16 mouse cellular contexts compared by ENCODE assay signal in the genomic region with DNA sequence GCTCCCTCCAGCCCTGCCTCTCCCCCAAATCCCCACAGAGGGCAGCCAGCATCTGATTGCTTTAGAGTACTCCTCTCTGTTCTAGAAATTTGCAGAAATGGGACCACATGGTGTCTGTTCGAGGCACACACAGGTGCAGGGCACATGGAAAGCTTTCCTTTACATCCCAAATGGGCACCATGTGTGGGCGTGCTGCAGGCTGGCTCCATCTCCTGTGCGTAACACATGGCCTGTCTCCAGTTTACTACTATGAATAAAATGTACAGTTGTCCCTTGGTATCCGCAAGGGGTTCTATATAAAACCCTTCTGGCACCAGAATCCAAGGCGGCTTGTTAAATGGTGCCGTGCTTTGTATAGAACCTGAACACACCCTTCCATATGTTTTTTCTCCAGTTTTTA. TPM values are rescaled to one million over a fixed set of nuclear protein-coding genes. Genes with fewer than 3 reads are reported as not detected.
A peak's percentile ranks its signal among the peaks of the same experiment; 100 is the strongest.
DNase-seq lines count a peak whose midpoint lies in the region; ATAC-seq and TF ChIP-seq lines count a peak whose summit lies in the region.
"Had no signal": no experiment of that assay in that cellular context is flagged by ENCODE, and none has a peak within 500 bp of the region (broad histone marks: within the 10 kb centered on the region; RNA-seq: fewer than 3 reads in every experiment).

No protein-coding gene starts in this region.

- ATAC-seq in neural tube, embryonic 15.5 days (ENCODE audit: low FRiP score) = no peak
- ATAC-seq: midbrain, embryonic 16.5 days had no signal

- DNase-seq in layer of hippocampus, adult 9-11 months = peak; percentile 81
- DNase-seq in layer of hippocampus, postnatal 10 days (ENCODE audit: low spot score in 2 of 2) = no peak
- DNase-seq in forelimb bud, embryonic 11.5 days (ENCODE audit: low read depth, low spot score) = peak; percentile 40
- DNase-seq in left cerebral cortex, adult 8-10 months (ENCODE audit: low spot score in 2 of 2) = peak; percentile 15 to 90
- peak; percentile 78 for DNase-seq in right cerebral cortex, postnatal 25 days
- DNase-seq in lung, adult 2 months = no peak
- DNase-seq: kidney, adult 8-10 months; liver; lung, embryonic 14.5 days had no signal

- no peak overlapping the region for H3K4me3 ChIP-seq in lung, adult 2 months (replicated peaks; ENCODE audit: extremely low read depth, low read depth, low read length)
- H3K4me3 ChIP-seq in neural tube, embryonic 15.5 days (replicated peaks) = no peak overlapping the region
- H3K4me3 ChIP-seq: erythroblast, embryonic 14.5 days; heart, embryonic 15.5 days; hindbrain, embryonic 10.5 days; stomach, embryonic 15.5 days had no signal

- TF ChIP-seq CTCF in lung, adult 2 months (IDR thresholded peaks at IDR 0.05; ENCODE audit: insufficient read depth, low read length) = no peak

- no peak overlapping the region for H3K9ac ChIP-seq in neural tube, embryonic 15.5 days (replicated peaks)
- H3K9ac ChIP-seq: heart, embryonic 15.5 days; lung, embryonic 14.5 days; stomach, embryonic 15.5 days had no signal

- no peak for TF ChIP-seq POLR2A in lung, adult 2 months (IDR thresholded peaks at IDR 0.05; ENCODE audit: borderline replicate concordance, extremely low read depth, low read depth, low read length)

- no peak overlapping the region for H3K4me2 ChIP-seq in neural tube, embryonic 15.5 days
- H3K4me2 ChIP-seq: heart, embryonic 15.5 days; lung, embryonic 14.5 days; stomach, embryonic 15.5 days had no signal

- 84% methylated on average over 6 of the region's 6 CpGs for WGBS in lung, adult 2 months
- WGBS in neural tube, embryonic 15.5 days = 81% methylated on average over 6 of the region's 6 CpGs

- no peak overlapping the region for H3K27ac ChIP-seq in neural tube, embryonic 15.5 days (replicated peaks)
- H3K27ac ChIP-seq: heart, embryonic 15.5 days; hindbrain, embryonic 10.5 days; stomach, embryonic 15.5 days had no signal

- no peaks in the 10 kb centered on the region for H3K36me3 ChIP-seq in neural tube, embryonic 15.5 days
- H3K36me3 ChIP-seq: heart, embryonic 15.5 days; hindbrain, embryonic 10.5 days; stomach, embryonic 15.5 days had no signal

- peaks cover 3% of the 10 kb centered on the region; the same call in 1 of the 2 replicates for H3K27me3 ChIP-seq in neural tube, embryonic 15.5 days (replicated peaks)

- H3K9me3 ChIP-seq in neural tube, embryonic 15.5 days (replicated peaks) = no peaks in the 10 kb centered on the region
- H3K9me3 ChIP-seq: heart, embryonic 15.5 days; hindbrain, embryonic 10.5 days; stomach, embryonic 15.5 days had no signal

- H3K4me1 ChIP-seq in lung, adult 2 months (ENCODE audit: control insufficient read depth, insufficient read depth, low read length) = no peaks in the 10 kb centered on the region; the same call in 1 of the 2 replicates
- peaks cover 28% of the 10 kb centered on the region for H3K4me1 ChIP-seq in neural tube, embryonic 15.5 days

RNA-seq across cellular contexts. Expression of a gene that starts 4.6 kb away (rescaled TPM):
- 10 to 100 TPM; 84.1 to 93.2 TPM for total RNA-seq in layer of hippocampus, postnatal 10 days (2021)
- 10 to 100 TPM in 1 of 4 experiments, 1 to 10 TPM in 3; 6.3 to 16.9 (median 9.3) TPM for total RNA-seq in left cerebral cortex, adult 8-10 months (2022)
- 1.6 and 2.7 TPM in 2 replicates for polyA plus RNA-seq in lung, adult 2 months (2012; rRNA removed)
- polyA plus RNA-seq in neural tube, embryonic 15.5 days (2015; fragmentation: Nextera tagmentation; extraction: Ambion mirVana) = 72.5 and 82.4 TPM in 2 replicates
- total RNA-seq: granulocyte monocyte progenitor cell, adult 5-6 weeks had no signal
- polyA plus RNA-seq: erythroblast, embryonic 14.5 days had no signal

Comparison
In these comparisons a context has a peak if more than half of its experiments do, and no peak if none do; other contexts are left out.
1. DNase-seq: peak in layer of hippocampus, adult 9-11 months (single experiment), forelimb bud, embryonic 11.5 days (single experiment), left cerebral cortex, adult 8-10 months (2 of 2) and right cerebral cortex, postnatal 25 days (single experiment); none in layer of hippocampus, postnatal 10 days (0 of 2) and lung, adult 2 months (single experiment).
2. RNA of a gene that starts 4.6 kb away (total RNA-seq): 84.1 to 93.2 TPM in layer of hippocampus, postnatal 10 days; 6.3 to 16.9 TPM in left cerebral cortex, adult 8-10 months; every median in the first group is over 4 times any median in the second.